Mouse (Mus musculus) thymus, postnatal 25 days (tissue): Measurements from ENCODE around the gene Unc80.
"Not testable (repeated sequence)": the region's sequence is repeated elsewhere in the genome, so short reads cannot be mapped to it uniquely, and the experiment has no call there.

ENCODE experiments used
- DNase-seq: peaks from one replicate; pipeline ENCODE4 v3.0.0; 2022

Unc80 gene

GRCm38 (mm10) chr1:66646894-66647293 lies 178.7 kb downstream of the Unc80 start:
- DNase-seq: no peak

- no peak for DNase-seq
Measured at GRCm38 (mm10) chr1:66649568-66649967, 181.4 kb downstream of the Unc80 start.

GRCm38 (mm10) chr1:66650006-66650405 lies 181.8 kb downstream of the Unc80 start:
- no peak for DNase-seq

GRCm38 (mm10) chr1:66655119-66655746 lies 187.1 kb downstream of the Unc80 start:
- no peak for DNase-seq

GRCm38 (mm10) chr1:66655747-66656119 lies 187.6 kb downstream of the Unc80 start:
- no peak for DNase-seq

- DNase-seq: no peak
Measured at GRCm38 (mm10) chr1:66671475-66671874, 203.3 kb downstream of the Unc80 start.

- DNase-seq: no peak
Measured at GRCm38 (mm10) chr1:66672812-66673211, 204.6 kb downstream of the Unc80 start.

- no peak for DNase-seq
Measured at GRCm38 (mm10) chr1:66677928-66678327, 209.8 kb downstream of the Unc80 start.

- DNase-seq: no peak
Measured at GRCm38 (mm10) chr1:66678662-66679061, 210.5 kb downstream of the Unc80 start.

GRCm38 (mm10) chr1:66682974-66683373 lies 214.8 kb downstream of the Unc80 start:
- no peak for DNase-seq

GRCm38 (mm10) chr1:66691772-66692171 lies 223.6 kb downstream of the Unc80 start:
- DNase-seq: no peak

- DNase-seq: no peak
Measured at GRCm38 (mm10) chr1:66692308-66692707, 224.1 kb downstream of the Unc80 start.

GRCm38 (mm10) chr1:66692780-66693392 lies 224.7 kb downstream of the Unc80 start:
- no peak for DNase-seq

- DNase-seq: peak; percentile 12
Measured at GRCm38 (mm10) chr1:66694266-66694665, 226.1 kb downstream of the Unc80 start.

- DNase-seq: no peak
Measured at GRCm38 (mm10) chr1:66695296-66695695, 227.1 kb downstream of the Unc80 start.

GRCm38 (mm10) chr1:66699630-66700029 lies 231.5 kb downstream of the Unc80 start:
- DNase-seq: not testable (repeated sequence)

- no peak for DNase-seq
Measured at GRCm38 (mm10) chr1:66700149-66700692, 232.1 kb downstream of the Unc80 start.

- peak; percentile 94 for DNase-seq
Measured at GRCm38 (mm10) chr1:66700693-66701575, 232.8 kb downstream of the Unc80 start, which contains the start of gene Rpe. Rpe (plus strand) TSS chr1:66700831.

- no peak for DNase-seq
Measured at GRCm38 (mm10) chr1:66701576-66701940, 233.4 kb downstream of the Unc80 start.

GRCm38 (mm10) chr1:66702623-66703345 lies 234.6 kb downstream of the Unc80 start:
- no peak for DNase-seq

GRCm38 (mm10) chr1:66704523-66704922 lies 236.4 kb downstream of the Unc80 start:
- no peak for DNase-seq

- DNase-seq: no peak
Measured at GRCm38 (mm10) chr1:66712859-66713258, 244.7 kb downstream of the Unc80 start.

- DNase-seq: no peak
Measured at GRCm38 (mm10) chr1:66730581-66730980, 262.4 kb downstream of the Unc80 start.
